Mouse (Mus musculus): ENCODE measurements at regions not wholly inside any gene's neighbourhood (a gene's known extent, or its start where the extent isn't known, plus 50 kb on each side); places are given as distances from the start of the nearest gene placed in this dataset.
"Not testable (repeated sequence)": the region's sequence is repeated elsewhere in the genome, so short reads cannot be mapped to it uniquely, and the experiment has no call there.

- no peak for DNase-seq
Measured at GRCm38 (mm10) chr12:64788761-64789160, 128.9 kb upstream of the Gm527 start.

DNA sequence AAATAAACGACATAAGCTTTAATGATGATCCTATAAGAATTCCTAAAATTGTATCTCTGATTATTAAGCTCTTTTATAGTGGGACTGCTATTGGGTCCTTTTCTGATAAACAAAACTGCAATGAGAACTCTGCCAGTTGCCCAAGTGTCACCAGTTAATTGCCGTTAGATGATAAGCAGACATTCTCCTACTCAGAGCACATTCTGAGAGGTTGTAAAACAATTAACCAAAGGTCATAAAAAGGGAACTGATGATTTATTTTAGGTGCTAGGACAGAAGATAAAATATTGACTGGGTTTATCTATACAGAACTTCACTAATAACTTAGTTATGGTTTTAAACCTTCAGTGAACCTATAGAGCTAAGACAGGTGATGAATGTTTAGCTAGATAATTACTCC is 109.2 kb upstream of the Gm527 start:
- DNase-seq: not testable (repeated sequence)

DNA sequence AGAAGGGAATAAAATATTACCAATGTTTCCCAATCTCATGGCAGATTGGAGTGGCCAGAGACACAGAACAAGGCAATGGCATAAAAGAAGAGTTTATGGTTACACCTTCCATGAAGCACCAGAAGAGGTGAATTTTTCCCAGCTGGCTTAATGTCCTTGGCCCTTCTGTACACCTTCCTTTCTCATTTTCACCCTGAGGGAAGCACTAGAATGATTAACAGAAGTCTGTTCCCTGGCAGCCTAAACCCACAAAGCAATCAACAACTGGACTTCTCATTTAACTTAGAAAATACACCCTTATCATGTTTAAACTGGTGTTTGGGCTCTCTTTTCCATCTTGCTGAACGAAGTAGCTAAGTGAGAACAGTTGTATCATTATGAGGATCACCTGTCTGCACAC is 107.6 kb upstream of the Gm527 start:
- DNase-seq: no peak

DNA sequence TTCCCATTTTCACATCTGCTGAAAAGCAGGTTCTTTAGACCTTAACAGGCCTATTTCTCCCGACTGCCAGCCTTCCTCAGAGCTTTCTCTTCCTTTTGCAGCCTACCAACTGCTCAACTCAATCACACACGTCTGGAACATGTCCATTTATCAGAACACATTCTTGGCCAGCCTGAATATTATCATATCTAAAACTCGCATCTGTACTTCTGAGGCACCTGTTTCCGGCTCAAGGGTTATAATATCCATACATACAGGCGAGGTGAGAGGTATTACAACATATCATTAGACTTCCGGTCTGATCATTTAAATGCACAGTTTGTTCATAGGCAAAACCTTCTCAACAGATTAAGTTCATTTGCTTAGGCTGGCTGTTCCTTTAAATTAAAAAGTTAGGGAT is 101.8 kb upstream of the Gm527 start:
- DNase-seq: no peak

- DNase-seq: peak; percentile 6
Measured at GRCm38 (mm10) chr12:64817056-64817810, 100.5 kb upstream of the Gm527 start.

GRCm38 (mm10) chr12:64820722-64821121 is 97.0 kb upstream of the Gm527 start:
- no peak for DNase-seq

GRCm38 (mm10) chr12:64829662-64830249 is 88.0 kb upstream of the Gm527 start:
- no peak for DNase-seq

DNA sequence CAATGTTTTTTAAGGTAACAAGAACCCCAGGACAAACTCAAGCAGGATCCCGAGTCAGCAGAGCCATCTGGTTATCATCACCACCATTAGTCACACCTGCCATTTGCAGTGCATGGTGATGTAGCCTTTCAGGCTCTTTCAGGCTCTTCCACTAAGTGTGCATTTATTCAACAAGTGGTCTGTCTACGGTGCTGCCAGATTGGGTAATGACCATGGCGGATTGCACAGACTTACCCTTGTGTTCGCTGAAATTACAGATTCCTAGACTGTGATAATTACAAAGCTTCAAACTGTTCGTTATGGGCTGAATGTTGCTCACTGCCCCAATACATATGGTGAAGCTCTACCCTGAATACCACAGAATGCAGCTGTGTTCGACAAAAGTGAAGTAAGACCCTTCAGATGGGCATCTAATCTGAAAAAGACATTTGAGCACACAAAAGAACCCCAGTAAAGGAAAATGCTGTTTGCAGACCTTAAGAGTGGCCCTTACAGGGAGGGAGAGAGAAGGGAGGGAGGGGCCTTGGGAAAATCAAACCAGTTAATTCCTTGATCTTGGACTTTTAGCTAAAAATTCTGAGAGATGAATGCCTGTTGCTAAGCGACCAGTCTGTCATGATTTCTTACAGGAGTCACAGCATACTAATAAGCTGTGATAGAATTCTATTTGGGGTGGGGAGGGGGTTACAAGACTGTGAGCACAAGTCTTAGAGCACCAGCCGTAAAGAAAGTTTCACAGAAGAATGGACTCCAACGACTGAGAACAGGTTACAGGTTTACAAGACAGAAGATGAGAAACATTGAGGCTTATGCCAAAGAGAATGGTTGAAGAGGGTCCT is 85.2 kb upstream of the Gm527 start:
- no peak for DNase-seq

- DNase-seq: peak; percentile 2
Measured at GRCm38 (mm10) chr12:64857709-64858108, 60.0 kb upstream of the Gm527 start.
